Mouse (Mus musculus): Measurements from ENCODE around the gene Cox5b. TPM values are rescaled to one million over a fixed set of nuclear protein-coding genes. Genes with fewer than 3 reads are reported as not detected.

The Cox5b gene
- polyA plus RNA-seq, 1 experiment, result 313 TPM

DNA sequence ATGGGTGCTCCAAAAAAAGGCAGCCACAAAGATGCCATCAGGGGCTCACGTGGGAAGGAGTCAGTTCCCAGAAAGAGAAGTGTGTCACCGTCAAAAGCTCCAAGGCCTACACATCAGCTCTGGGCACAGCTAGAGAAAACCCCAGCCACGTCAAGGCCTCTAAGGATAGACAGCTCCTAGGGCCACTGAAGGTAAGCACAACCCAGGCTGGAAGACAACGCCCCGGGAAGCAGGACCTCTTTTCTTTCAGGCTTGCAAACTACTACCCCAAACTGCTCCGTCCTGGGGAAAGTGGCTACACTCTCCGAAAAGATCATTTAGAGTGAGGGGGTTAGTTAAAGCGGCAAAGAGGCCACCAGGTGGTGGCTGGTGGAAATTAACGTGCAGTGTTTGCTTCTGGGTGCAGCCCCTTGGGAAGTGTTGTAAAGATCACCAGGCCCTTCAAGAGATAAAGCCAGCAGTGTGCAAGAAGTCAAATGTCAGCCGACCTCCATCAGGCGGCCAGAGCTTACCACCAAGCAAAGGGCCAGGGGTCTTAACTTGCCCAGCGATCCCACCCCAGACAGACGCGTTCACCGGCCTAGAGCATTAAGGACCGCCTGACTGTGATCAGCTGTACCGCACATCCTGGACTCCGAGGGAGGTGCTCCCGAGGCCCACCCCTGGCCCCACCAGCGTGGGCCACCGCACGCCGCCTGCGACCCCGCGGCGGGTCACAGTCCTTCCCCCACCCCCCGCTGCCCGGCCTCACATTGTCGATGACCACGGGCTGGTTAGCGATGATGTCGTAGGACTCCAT is 18.0 kb downstream of the Cox5b start:
- H3K4me3 ChIP-seq (ENCODE audit: control insufficient read depth, low read depth, low read length), result peak overlapping the region; percentile 98
- H3K27ac ChIP-seq (ENCODE audit: control insufficient read depth, insufficient read depth, low read depth, low read length), result peak overlapping the region; percentile 75
- TF ChIP-seq POLR2A (IDR thresholded peaks at IDR 0.05; ENCODE audit: control insufficient read depth, low read depth, low read length), result no peak
- 0 out of 2 replicates have a peak, but pooled peaks have one; percentile 1 for TF ChIP-seq CTCF (IDR thresholded peaks at IDR 0.05; ENCODE audit: control insufficient read depth, insufficient read depth, insufficient replicate concordance, low read depth, low read length)
- H3K27me3 ChIP-seq (ENCODE audit: control insufficient read depth, insufficient read depth, low read length), result no peaks in the 10 kb centered on the region
- no peaks in the 10 kb centered on the region for H3K36me3 ChIP-seq (ENCODE audit: control insufficient read depth, insufficient read depth, low read length)
- H3K4me1 ChIP-seq (ENCODE audit: control insufficient read depth, insufficient read depth, low read length), result peaks cover 6% of the 10 kb centered on the region; the same call in 1 of the 2 replicates

DNA sequence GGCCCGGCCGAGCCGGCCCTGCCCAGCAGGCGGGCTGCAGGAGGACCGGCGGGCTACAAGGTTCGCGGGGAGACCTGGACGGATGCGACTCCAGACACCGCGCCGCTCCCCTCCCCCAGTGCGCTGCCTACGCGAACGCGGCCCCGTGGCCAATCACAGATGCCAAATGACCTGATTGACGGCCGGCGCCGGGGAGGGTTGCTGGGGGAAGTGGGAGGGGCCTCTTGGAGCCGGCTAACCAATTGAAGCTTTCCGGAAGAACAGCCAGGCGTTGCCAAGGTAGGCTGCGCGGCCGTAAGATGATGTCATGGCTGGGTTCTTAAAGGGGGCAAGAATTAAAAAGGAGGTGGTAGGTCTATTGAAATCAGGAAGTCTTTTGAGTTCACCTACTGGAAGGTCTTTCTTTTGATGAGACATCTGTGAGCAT is 18.6 kb downstream of the Cox5b start, which contains the start of gene 4933424G06Rik:
Gene 4933424G06Rik, plus strand, starts transcription at position 296 of the 427 bp plus-strand sequence.
- TF ChIP-seq CTCF (IDR thresholded peaks at IDR 0.05; ENCODE audit: control insufficient read depth, insufficient read depth, insufficient replicate concordance, low read depth, low read length), result no peak
- peak; percentile 83 for TF ChIP-seq POLR2A (IDR thresholded peaks at IDR 0.05; ENCODE audit: control insufficient read depth, low read depth, low read length)
- no peaks in the 10 kb centered on the region for H3K27me3 ChIP-seq (ENCODE audit: control insufficient read depth, insufficient read depth, low read length)
- no peaks in the 10 kb centered on the region for H3K36me3 ChIP-seq (ENCODE audit: control insufficient read depth, insufficient read depth, low read length)
- H3K27ac ChIP-seq (ENCODE audit: control insufficient read depth, insufficient read depth, low read depth, low read length), result peak within 1 kb of the TSS; percentile 75
- H3K4me1 ChIP-seq (ENCODE audit: control insufficient read depth, insufficient read depth, low read length), result peaks cover 6% of the 10 kb centered on the region; the same call in 1 of the 2 replicates
- H3K4me3 ChIP-seq (ENCODE audit: control insufficient read depth, low read depth, low read length), result peak within 1 kb of the TSS; percentile 98

DNA sequence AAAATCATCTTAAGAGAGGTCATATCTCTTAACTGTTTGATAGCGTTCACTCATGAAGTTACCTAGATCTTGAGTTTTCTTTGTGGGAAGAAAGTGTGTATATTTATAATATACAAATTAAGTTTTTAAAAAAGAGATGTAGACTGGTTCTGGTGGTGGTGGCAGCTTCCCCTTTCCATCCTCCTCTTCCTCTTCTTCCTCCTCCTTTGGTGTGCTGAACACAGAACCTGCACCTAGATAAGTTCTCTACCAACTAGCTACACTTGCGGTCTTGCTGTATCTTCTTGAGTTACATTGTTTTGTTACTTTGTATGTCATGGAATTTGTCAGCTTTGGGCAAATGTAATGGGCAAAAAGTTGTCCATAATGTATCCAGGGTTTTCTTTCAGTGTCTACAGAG is 19.9 kb downstream of the Cox5b start:
- no peak overlapping the region for H3K27ac ChIP-seq (ENCODE audit: control insufficient read depth, insufficient read depth, low read depth, low read length)
- H3K27me3 ChIP-seq (ENCODE audit: control insufficient read depth, insufficient read depth, low read length), result no peaks in the 10 kb centered on the region
- H3K36me3 ChIP-seq (ENCODE audit: control insufficient read depth, insufficient read depth, low read length), result no peaks in the 10 kb centered on the region
- TF ChIP-seq CTCF (IDR thresholded peaks at IDR 0.05; ENCODE audit: control insufficient read depth, insufficient read depth, insufficient replicate concordance, low read depth, low read length) (no peak), POLR2A (IDR thresholded peaks at IDR 0.05; ENCODE audit: control insufficient read depth, low read depth, low read length) (no peak)
- H3K4me3 ChIP-seq (ENCODE audit: control insufficient read depth, low read depth, low read length), result peak overlapping the region; percentile 17; the same call in 1 of the 2 replicates
- H3K4me1 ChIP-seq (ENCODE audit: control insufficient read depth, insufficient read depth, low read length), result peaks cover 6% of the 10 kb centered on the region; the same call in 1 of the 2 replicates

DNA sequence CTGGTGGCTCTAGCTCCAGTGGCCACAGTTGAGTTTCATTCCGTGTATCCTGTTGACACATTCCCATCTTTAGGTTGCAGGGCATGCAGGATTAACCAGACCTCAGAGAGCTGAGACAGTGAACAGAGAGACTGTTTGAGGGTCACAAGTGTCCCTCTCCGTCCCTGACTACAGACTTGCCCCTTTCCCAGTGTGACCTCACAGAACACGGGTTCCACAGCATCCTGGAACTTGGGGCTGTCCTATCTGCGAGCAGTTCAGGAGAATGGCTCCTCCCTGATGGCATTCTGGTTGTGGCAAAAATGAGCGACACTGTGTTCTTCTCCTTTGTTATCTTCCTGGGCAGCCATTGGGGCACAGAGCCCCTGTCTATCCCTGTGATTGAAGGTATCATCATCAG is 23.1 kb downstream of the Cox5b start, which contains the start of gene Actr1b:
Gene Actr1b, minus strand, starts transcription at position 112 of the 400 bp plus-strand sequence.
- no peaks in the 10 kb centered on the region for H3K36me3 ChIP-seq (ENCODE audit: control insufficient read depth, insufficient read depth, low read length)
- H3K4me3 ChIP-seq (ENCODE audit: control insufficient read depth, low read depth, low read length), result peak within 1 kb of the TSS; percentile 84
- no peaks in the 10 kb centered on the region for H3K27me3 ChIP-seq (ENCODE audit: control insufficient read depth, insufficient read depth, low read length)
- TF ChIP-seq CTCF (IDR thresholded peaks at IDR 0.05; ENCODE audit: control insufficient read depth, insufficient read depth, insufficient replicate concordance, low read depth, low read length), result no peak
- TF ChIP-seq POLR2A (IDR thresholded peaks at IDR 0.05; ENCODE audit: control insufficient read depth, low read depth, low read length), result peak; percentile 91; the same call in 1 of the 2 replicates
- peaks cover under 1% of the 10 kb centered on the region; the same call in 1 of the 2 replicates for H3K4me1 ChIP-seq (ENCODE audit: control insufficient read depth, insufficient read depth, low read length)
- H3K27ac ChIP-seq (ENCODE audit: control insufficient read depth, insufficient read depth, low read depth, low read length), result peak within 1 kb of the TSS; percentile 55

DNA sequence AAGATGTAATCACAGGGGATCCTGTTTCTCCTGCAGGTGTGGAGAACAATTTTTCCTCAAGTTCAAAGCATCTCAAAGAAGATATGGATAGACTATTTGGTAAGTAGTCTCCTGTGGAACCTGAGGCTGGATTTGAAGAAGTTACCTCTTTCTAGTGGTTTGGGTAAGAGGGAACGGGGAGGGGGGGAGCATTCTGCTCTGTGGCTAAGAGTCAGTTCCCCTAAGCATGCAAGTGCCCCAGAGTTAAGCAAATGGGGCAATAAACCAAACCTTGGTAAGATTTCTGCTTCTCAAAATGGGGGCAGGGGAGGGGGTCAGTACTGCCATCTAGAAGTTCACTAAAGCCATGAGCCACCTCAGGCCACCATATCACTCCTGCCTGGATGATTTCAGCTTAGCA is 27.5 kb downstream of the Cox5b start:
- H3K4me3 ChIP-seq (ENCODE audit: control insufficient read depth, low read depth, low read length), result no peak overlapping the region
- TF ChIP-seq POLR2A (IDR thresholded peaks at IDR 0.05; ENCODE audit: control insufficient read depth, low read depth, low read length), result no peak
- no peak overlapping the region for H3K27ac ChIP-seq (ENCODE audit: control insufficient read depth, insufficient read depth, low read depth, low read length)
- H3K36me3 ChIP-seq (ENCODE audit: control insufficient read depth, insufficient read depth, low read length), result no peaks in the 10 kb centered on the region
- no peaks in the 10 kb centered on the region for H3K4me1 ChIP-seq (ENCODE audit: control insufficient read depth, insufficient read depth, low read length)
- H3K27me3 ChIP-seq (ENCODE audit: control insufficient read depth, insufficient read depth, low read length), result no peaks in the 10 kb centered on the region

DNA sequence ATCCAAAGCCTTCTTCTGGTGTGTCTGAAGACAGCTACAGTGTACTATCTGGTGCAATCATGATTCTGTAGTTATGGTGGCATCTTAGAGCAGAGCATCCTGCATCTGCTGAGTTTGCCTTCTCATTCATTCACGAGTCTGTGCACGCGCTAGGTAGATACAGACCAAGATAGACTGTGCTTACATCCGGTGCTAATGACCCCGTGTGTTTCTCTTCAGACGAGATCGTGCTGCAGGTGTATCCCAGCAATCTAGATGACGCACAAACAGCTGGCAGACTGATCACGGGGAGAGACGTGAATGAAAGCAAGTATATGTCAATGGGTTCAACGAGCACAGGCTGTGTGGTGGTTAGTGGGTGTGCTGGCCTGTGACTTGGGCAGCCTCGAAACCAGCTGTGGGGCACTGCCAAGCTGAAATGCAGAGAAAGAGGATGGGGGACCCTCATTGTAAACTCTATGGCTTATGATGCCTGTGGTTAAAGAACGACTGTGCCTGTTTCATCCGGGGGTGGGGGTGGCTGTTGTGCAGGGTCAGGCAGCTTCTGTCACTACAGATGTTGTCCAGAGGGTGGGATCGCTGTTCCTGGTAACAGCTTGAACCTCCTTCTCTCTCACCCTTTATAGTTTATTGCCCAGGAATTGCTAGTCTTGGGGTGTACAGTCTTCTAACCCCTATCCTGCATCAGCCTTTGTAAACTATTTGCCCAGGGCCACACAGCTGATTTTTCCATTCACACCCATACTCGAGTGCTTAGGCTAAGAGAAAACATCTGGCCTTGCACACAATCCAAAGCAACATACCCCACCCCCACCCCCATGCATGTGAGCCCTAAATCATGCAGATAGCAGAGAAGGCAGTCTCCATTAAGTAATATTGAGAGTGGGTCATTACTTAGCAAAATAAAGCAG is 32.2 kb downstream of the Cox5b start:
- Histone ChIP-seq H3K36me3 (ENCODE audit: control insufficient read depth, insufficient read depth, low read length) (no peaks in the 10 kb centered on the region), H3K4me1 (ENCODE audit: control insufficient read depth, insufficient read depth, low read length) (no peaks in the 10 kb centered on the region), H3K27ac (ENCODE audit: control insufficient read depth, insufficient read depth, low read depth, low read length) (no peak overlapping the region), H3K27me3 (ENCODE audit: control insufficient read depth, insufficient read depth, low read length) (no peaks in the 10 kb centered on the region), H3K4me3 (ENCODE audit: control insufficient read depth, low read depth, low read length) (no peak overlapping the region)
- TF ChIP-seq CTCF (IDR thresholded peaks at IDR 0.05; ENCODE audit: control insufficient read depth, insufficient read depth, insufficient replicate concordance, low read depth, low read length), result no peak
- no peak for TF ChIP-seq POLR2A (IDR thresholded peaks at IDR 0.05; ENCODE audit: control insufficient read depth, low read depth, low read length)

DNA sequence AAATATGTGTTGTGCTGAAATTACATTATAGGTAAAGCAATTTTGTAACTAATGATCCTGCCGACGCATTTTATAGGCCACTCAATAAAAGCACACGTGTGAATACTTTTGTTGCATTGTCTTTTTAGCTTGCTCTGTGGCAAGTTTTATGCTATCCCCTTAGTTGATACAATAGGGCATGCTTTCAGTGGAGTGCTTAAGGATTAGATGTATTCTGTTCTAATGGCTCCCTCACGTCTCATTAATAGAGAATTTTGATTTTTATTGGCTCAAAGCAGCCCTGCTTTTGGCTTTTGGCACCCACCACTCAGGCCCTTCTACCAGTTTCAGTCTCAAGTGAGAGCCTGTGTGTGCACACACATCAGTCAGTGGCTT is 32.8 kb downstream of the Cox5b start:
- TF ChIP-seq POLR2A (IDR thresholded peaks at IDR 0.05; ENCODE audit: control insufficient read depth, low read depth, low read length) (no peak), CTCF (IDR thresholded peaks at IDR 0.05; ENCODE audit: control insufficient read depth, insufficient read depth, insufficient replicate concordance, low read depth, low read length) (no peak)

More for the DNA sequence above, 32.8 kb downstream of the Cox5b start:
- H3K4me3 ChIP-seq (ENCODE audit: control insufficient read depth, low read depth, low read length), result no peak overlapping the region
- no peaks in the 10 kb centered on the region for H3K27me3 ChIP-seq (ENCODE audit: control insufficient read depth, insufficient read depth, low read length)
- no peak overlapping the region for H3K27ac ChIP-seq (ENCODE audit: control insufficient read depth, insufficient read depth, low read depth, low read length)
- H3K36me3 ChIP-seq (ENCODE audit: control insufficient read depth, insufficient read depth, low read length), result no peaks in the 10 kb centered on the region
- H3K4me1 ChIP-seq (ENCODE audit: control insufficient read depth, insufficient read depth, low read length), result no peaks in the 10 kb centered on the region

All from testis, adult 2 months (tissue).